Mouse (Mus musculus): ENCODE measurements at regions not wholly inside any gene's neighbourhood (a gene's known extent, or its start where the extent isn't known, plus 50 kb on each side); places are given as distances from the start of the nearest gene placed in this dataset.
"Not testable (repeated sequence)": the region's sequence is repeated elsewhere in the genome, so short reads cannot be mapped to it uniquely, and the experiment has no call there.

GRCm38 (mm10) chr4:16944901-16945300, 2660.3 kb upstream of the Gm12353 start:
- peak; percentile 34 for DNase-seq (ENCODE audit: low spot score)

DNA sequence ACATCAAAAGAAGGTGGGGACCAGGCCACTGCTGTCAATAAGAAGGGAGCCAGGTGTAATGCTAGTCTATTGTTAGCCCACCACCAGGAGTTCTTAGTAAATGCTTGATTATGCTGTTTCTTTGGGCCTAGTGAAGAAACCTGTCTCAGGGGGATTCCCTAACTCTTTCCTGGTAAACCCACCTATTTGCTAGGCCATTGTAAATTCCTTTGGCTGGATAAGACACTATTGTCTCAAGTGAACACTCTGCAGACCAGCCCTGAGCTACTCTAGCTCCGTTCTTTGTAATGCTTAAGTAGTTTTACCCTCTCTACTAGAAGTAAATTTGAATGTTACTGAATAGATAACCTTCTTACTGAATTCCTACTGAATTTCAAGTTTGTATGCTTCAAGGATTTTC, 2650.7 kb upstream of the Gm12353 start:
- DNase-seq (ENCODE audit: low spot score) = not testable (repeated sequence)

DNA sequence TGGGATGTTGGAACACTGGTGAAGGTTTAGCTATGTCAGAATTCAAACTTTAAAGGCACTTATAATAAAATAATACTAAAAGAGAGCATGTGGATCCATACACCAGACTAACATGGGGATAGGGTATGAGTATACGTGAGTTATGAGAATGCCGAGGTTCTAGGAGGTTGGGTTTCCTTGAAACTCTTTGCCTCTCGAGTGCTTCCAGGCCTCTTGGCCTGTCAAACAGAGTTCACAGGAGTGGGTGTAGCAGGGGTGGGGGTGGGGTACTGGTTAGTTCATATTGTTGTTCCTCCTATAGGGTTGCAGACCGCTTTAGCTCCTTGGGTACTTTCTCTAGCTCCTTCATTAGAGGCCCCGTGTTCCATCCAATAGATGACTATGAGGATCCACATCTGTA, 2650.3 kb upstream of the Gm12353 start:
- not testable (repeated sequence) for DNase-seq (ENCODE audit: low spot score)

DNA sequence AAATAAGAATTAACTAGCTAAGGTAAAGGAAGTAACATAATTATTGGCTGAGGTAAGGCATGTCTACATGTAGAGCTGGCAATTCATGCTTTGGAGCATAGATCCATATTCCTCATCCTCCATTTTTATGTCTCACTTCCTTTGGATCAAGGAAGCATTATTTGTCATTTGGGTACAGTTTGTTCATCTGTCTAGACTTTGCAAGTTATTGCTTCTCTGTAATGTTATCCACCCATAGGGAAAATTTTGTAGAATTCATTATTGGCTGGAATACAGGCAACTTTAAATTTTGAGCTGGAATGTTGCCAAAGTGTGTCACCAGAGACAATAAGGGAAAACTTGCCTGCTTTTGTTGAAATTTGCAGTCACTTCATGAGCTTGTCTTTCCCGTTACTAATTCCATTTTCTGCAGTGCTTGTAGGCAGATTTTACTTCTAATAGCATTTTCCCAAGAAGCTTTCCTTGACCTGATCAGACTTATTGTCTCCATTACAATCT, 2623.5 kb upstream of the Gm12353 start:
- DNase-seq (ENCODE audit: low spot score) = no peak

DNA sequence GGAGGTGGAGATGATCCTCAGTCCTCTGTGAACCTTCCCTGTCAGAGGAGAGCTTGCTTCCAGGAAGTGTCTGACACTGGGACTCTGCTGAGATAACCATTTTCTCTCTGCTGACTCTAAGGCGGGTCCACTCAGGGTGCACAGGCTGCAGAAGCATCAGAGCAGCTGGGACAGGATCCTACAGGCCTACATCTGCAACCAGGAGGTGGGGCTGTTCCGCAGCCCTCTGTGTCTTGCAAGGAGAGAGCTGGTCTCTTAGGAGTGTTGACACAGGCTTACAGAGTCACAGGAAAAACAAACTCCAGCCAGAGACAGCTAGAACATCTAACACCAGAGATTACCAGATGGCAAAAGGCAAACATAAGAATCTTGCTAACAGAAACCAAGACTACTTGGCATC, 2578.6 kb upstream of the Gm12353 start:
- DNase-seq (ENCODE audit: low spot score) = peak; percentile 35

All from embryo, embryonic 10 days (tissue).